Mouse (Mus musculus) c-Kit-positive CD71-negative TER-119-negative erythroid progenitor cells, embryonic 14.5 days (primary cell): ENCODE measurements around the gene Slc44a1.

Experiments
- DNase-seq: peaks from one replicate; pipeline ENCODE4 v3.0.0-alpha.2; 2013; ENCODE audit warnings: low read depth

Gene Slc44a1

GRCm38 (mm10) chr4:53431585-53432234, 8.5 kb upstream of the Slc44a1 start:
- DNase-seq: no peak

GRCm38 (mm10) chr4:53437110-53437755, 3.0 kb upstream of the Slc44a1 start:
- DNase-seq: no peak

GRCm38 (mm10) chr4:53438386-53438785, 1.8 kb upstream of the Slc44a1 start:
- DNase-seq: no peak

- no peak for DNase-seq
Observed at GRCm38 (mm10) chr4:53438836-53439480, 1.3 kb upstream of the Slc44a1 start.

- DNase-seq: no peak
Observed at GRCm38 (mm10) chr4:53439636-53440009, 590 bp upstream of the Slc44a1 start.

- no peak for DNase-seq
Observed at GRCm38 (mm10) chr4:53440816-53441571, 781 bp downstream of the Slc44a1 start.

- DNase-seq: no peak
Observed at GRCm38 (mm10) chr4:53441683-53442082, 1.5 kb downstream of the Slc44a1 start.

- no peak for DNase-seq
Observed at GRCm38 (mm10) chr4:53446216-53446615, 6.0 kb downstream of the Slc44a1 start.

- DNase-seq: no peak
Observed at GRCm38 (mm10) chr4:53447773-53448172, 7.6 kb downstream of the Slc44a1 start.

GRCm38 (mm10) chr4:53450736-53451135, 10.5 kb downstream of the Slc44a1 start:
- DNase-seq: no peak

GRCm38 (mm10) chr4:53451887-53452286, 11.7 kb downstream of the Slc44a1 start:
- no peak for DNase-seq

- DNase-seq: no peak
Observed at GRCm38 (mm10) chr4:53452457-53452856, 12.2 kb downstream of the Slc44a1 start.

- no peak for DNase-seq
Observed at GRCm38 (mm10) chr4:53452976-53453889, 13.0 kb downstream of the Slc44a1 start.

- DNase-seq: no peak
Observed at GRCm38 (mm10) chr4:53455885-53456284, 15.7 kb downstream of the Slc44a1 start.

GRCm38 (mm10) chr4:53456570-53456969, 16.4 kb downstream of the Slc44a1 start:
- no peak for DNase-seq

- DNase-seq: no peak
Observed at GRCm38 (mm10) chr4:53458503-53458902, 18.3 kb downstream of the Slc44a1 start.

GRCm38 (mm10) chr4:53459697-53460096, 19.5 kb downstream of the Slc44a1 start:
- DNase-seq: no peak

GRCm38 (mm10) chr4:53461026-53461425, 20.8 kb downstream of the Slc44a1 start:
- DNase-seq: no peak

GRCm38 (mm10) chr4:53462069-53462468, 21.9 kb downstream of the Slc44a1 start:
- DNase-seq: no peak

- no peak for DNase-seq
Observed at GRCm38 (mm10) chr4:53462505-53463251, 22.5 kb downstream of the Slc44a1 start.

- no peak for DNase-seq
Observed at GRCm38 (mm10) chr4:53465887-53466286, 25.7 kb downstream of the Slc44a1 start.
